Mouse (Mus musculus) spleen, postnatal 36 days (tissue): ENCODE results near the gene Sh3rf1.

Experiments
- DNase-seq, 2 experiments: peaks; one replicate each; pipeline ENCODE4 v3.0.0; 2022; ENCODE audit warnings: low spot score in 2 of 2, mixed read lengths in 1 of 2

Gene Sh3rf1

GRCm38 (mm10) chr8:61261374-61261773 lies 37.7 kb downstream of the Sh3rf1 start:
- DNase-seq, result no peak

- no peak for DNase-seq
Observed at GRCm38 (mm10) chr8:61263691-61264090, 40.0 kb downstream of the Sh3rf1 start.

- no peak for DNase-seq
Observed at GRCm38 (mm10) chr8:61264881-61265280, 41.2 kb downstream of the Sh3rf1 start.

GRCm38 (mm10) chr8:61265390-61265789 lies 41.7 kb downstream of the Sh3rf1 start:
- DNase-seq, result peak in 1 of 2 experiments; percentile 17

GRCm38 (mm10) chr8:61267061-61267460 lies 43.4 kb downstream of the Sh3rf1 start:
- no peak for DNase-seq

- DNase-seq, result no peak
Observed at GRCm38 (mm10) chr8:61267692-61268091, 44.0 kb downstream of the Sh3rf1 start.

GRCm38 (mm10) chr8:61268233-61268916 lies 44.7 kb downstream of the Sh3rf1 start:
- DNase-seq, result no peak

- DNase-seq, result no peak
Observed at GRCm38 (mm10) chr8:61270016-61270415, 46.3 kb downstream of the Sh3rf1 start.

GRCm38 (mm10) chr8:61270541-61270940 lies 46.9 kb downstream of the Sh3rf1 start:
- DNase-seq, result no peak

- no peak for DNase-seq
Observed at GRCm38 (mm10) chr8:61270961-61271360, 47.3 kb downstream of the Sh3rf1 start.

- no peak for DNase-seq
Observed at GRCm38 (mm10) chr8:61272838-61273237, 49.2 kb downstream of the Sh3rf1 start.

GRCm38 (mm10) chr8:61273307-61274221 lies 49.9 kb downstream of the Sh3rf1 start:
- DNase-seq, result no peak

GRCm38 (mm10) chr8:61274602-61275462 lies 51.2 kb downstream of the Sh3rf1 start:
- DNase-seq, result no peak

- no peak for DNase-seq
Observed at GRCm38 (mm10) chr8:61275463-61276356, 52.0 kb downstream of the Sh3rf1 start.

GRCm38 (mm10) chr8:61276397-61276796 lies 52.7 kb downstream of the Sh3rf1 start:
- no peak for DNase-seq

GRCm38 (mm10) chr8:61279030-61279429 lies 55.4 kb downstream of the Sh3rf1 start:
- DNase-seq, result no peak

GRCm38 (mm10) chr8:61282303-61283168 lies 58.9 kb downstream of the Sh3rf1 start:
- no peak for DNase-seq

- DNase-seq, result peak in 1 of 2 experiments; percentile 9
Observed at GRCm38 (mm10) chr8:61283169-61284081, 59.8 kb downstream of the Sh3rf1 start.

- no peak for DNase-seq
Observed at GRCm38 (mm10) chr8:61285896-61286295, 62.2 kb downstream of the Sh3rf1 start.
